Mouse (Mus musculus) brain, embryonic 18.5 days (tissue): Measurements from ENCODE around the gene Hsfy2.

Experiments
- DNase-seq: peaks from one replicate; pipeline ENCODE4 v3.0.0-alpha.2; 2012; ENCODE audit warnings: low read depth, low spot score

Gene Hsfy2

DNA sequence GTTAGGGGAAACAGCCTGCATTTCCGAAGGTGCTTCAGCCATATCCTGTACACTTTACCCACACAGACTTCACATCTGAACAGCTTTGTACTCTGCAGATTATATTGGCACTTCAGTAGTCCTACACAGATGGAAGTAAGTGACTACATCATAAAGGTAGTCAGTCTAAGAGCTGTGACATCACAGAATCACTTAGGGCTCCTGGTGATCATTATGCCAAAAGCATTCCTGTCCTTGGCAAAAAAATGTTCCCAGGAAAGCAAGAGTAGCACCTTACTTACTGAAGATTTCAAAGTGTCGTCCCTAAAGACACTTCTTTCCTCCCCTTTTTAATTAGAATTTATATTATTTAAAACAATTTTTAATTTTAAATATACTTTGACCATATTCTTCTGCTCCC lies at the start of gene Hsfy2:
Gene Hsfy2 (minus strand): TSS at position 101 of the 400 bp plus-strand sequence.
- DNase-seq = no peak

DNA sequence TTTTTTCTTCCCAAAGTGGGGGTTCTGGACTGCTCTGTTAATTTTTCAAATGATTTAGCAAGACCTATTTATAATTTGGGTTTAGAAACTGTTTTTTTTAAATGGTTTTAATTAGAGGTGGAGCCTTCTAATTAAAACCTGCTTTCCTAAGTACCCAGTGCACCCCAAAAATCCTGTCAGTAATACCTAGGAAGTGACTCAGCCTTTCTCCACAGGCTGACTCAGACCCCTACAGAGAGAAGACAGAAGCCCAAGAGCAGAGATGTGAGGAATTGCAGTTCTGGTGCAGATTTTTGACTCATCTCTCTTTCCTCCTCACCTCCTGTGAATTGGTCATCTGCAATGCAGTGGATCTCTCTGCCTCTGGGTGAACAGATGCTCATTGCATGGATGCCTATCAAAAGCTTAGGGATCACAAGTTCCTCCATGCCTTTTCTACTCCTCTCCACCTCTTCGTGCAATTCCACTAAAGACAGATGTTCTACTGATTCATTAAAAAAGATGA lies 47.9 kb upstream of the Hsfy2 start:
- no peak for DNase-seq

DNA sequence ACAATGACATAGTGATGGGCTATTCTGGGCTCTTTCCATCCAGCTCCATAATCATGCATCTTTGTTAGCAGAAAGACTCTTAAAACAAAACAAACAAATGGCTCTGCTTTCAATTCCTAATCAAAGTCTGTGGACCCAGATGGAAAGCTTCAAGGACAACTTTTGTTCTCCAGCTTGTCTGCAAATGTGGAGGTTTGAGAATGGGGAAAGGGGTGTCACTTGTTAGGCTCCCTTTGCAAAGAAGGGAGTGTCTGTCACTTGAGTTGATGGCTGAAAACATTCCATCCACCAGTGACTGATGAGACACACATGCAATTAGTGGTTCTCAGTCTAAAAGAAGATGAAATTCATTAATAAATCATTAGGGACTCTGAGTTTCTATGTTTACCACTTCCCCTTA lies 47.3 kb upstream of the Hsfy2 start:
- no peak for DNase-seq

DNA sequence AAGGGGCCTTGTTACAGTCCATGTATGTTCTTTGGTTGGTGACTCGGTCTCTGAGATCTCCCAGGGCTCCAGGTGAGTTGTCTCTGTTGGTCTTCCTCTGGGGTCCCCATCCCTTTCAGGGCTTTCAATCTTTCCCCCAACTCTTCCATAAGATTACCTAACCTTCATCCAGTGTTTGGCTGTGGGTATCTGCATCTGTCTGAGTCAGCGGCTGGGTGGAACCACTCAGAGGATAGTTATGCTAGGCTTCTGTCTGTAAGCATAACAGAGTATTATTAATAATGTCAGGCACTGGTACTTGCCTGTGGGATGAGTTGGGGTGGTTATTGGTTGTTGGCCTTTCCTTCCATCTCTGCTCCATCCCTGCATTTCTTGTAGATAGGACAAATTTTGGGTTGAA lies 44.0 kb upstream of the Hsfy2 start:
- no peak for DNase-seq

DNA sequence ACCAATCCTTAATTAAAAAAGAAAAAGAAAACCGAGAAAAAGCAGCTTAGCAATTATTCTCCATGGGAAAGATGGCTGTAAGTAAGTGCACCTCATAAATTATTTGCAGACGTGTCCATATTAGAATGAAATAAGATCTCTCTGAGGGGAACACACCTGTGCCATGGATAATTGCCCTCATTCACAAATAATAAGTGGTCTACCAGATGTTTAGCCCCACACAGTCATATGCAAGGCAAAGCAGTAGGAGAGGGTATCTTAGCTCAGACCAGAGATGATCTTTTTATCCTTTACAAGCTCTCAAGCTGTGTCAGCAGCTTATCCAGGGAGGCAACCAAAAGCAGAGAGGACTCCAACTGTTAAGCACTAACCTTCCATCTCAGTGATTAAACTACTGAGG lies 38.0 kb upstream of the Hsfy2 start:
- DNase-seq = no peak

DNA sequence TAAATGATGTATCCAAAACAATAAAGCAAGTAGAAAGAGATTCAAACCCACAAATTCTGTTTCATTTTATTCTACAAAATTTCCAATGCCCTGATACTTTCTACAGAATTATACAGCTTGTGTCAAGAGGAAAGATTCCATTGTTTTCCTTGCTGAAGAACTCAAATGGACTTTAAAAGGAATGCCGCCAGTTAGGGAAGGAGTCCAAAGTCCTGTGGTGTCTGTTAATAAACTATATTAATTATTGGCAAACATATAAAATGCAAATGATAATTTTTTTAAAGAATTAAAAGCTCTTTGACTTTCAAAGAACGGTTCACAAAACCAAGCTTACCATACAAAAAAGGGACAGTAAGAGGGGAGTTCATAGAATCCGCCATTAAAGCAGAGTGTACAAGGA lies 37.4 kb upstream of the Hsfy2 start:
- no peak for DNase-seq

DNA sequence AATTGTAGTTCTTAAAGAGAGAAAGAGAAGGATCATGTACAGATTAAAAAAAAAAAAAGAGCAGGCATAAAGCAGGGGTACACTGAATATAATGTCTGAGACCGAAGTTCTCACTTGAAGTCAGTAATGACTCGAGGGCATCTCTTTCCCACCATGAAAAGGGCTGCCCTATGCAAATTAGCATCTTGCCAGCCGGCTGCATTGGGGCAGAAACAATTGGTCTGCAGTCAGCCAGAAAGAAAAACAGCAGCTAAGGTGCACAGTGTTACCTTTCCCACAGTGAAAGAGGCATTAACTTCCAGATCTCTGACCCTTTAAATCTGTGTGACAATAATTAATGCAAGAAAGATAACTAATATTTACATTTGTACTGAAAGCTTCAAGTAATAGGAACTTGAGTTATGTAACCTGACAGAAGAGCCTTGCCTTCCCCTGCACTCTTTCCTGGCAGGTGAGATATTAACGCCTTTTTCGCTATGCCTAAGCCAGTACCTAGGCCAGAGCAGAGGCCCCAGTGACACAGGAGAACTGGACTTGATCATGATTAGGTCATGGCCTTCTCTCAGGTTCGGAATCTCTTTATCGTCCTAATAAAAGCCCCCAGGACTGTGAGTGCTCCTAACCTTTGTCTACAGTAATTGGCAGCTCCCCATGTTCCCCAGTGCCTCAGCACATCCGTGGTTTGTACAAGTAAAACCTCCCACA lies 34.2 kb upstream of the Hsfy2 start:
- DNase-seq = no peak

DNA sequence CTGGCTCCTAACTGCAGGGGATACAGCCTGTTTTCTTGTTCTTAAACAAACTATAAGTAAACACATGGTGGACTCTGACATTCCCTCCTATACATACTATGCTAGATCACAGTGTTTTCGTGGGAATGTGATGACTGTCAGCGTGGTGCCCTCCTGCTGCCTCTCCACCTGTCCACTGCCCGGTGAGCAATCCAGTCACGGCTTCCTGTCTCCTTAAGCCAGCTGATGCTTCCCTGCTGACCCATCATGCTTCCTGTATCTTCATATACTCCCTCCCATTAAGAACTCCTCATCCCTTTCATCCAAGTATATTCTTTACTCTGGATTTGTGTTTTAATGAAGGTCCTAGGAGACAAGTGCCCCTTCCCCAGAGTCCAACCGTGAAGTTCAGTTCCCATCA lies 33.3 kb upstream of the Hsfy2 start:
- DNase-seq = no peak

DNA sequence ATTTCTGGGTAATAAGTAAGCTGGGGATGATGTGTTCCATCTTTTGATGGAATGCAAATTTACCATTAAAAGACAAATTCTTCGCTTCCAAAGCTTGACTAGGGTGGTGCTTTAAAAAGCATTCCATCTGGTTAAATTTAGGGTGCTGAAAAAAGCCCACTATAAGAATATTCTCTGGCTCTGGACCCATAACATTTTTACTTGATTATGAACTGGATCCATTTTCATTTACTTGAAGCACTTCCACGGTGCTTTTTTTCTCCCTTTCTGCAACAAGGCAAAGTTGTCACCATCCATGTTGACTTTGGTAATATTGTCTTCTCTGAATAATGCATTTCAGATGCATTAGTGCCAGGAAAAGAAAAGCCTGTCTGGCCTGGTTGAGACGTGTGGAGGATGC lies 27.4 kb upstream of the Hsfy2 start:
- DNase-seq = no peak

DNA sequence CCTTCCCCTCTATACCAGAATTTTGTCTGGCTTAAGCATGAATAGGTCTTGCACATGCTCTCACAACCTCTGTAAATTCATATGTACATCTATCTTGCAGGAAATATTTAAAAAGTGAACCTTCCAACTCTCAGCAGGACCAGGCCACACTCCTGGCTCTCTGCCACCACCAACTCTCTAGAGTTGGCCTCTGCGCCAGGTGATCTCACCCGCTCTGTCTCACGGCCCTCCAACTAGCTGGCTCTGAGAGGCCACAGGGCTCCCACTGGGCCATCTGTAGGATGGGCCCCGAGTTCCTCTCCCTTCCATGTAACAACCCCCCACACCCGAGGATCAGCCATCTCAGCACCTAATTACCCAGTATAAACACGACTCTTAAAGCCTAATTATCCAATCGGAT lies 10.4 kb downstream of the Hsfy2 start:
- no peak for DNase-seq

DNA sequence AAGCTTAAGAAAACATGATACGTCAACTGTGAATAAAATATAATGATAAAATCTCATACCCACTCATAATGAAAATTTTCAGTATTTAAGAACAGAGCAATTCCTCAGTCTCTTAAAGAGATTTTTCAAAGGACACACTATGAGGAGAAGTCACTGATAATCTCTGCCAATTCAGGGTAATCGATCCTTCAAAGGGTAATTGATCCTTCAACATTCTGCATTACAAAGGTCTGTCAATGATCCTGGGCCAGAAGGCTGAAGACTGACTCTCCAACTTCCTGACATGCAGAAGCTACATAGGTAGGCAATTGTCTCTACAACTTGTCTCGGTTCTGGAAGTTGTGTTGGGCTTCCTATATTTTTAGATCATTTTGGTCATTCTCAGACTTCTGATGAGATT lies 12.9 kb downstream of the Hsfy2 start:
- DNase-seq = no peak

DNA sequence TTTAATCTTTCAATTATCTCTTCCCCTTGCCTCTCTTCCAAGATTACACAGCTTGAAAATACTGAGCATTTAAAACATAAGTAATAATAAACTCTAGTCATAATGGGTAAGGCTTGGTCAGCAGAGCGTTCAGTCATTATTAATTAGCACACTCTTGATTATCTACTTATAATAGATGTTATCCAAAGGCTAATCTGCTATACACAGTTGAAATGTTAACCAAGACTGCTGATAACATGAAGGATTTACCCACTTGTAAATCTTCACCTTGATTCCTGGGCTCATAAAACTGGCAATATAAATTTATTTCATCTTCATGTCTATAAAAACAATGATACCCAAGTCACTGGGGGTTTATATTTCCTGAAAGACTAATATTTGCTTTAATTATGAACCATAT lies 24.9 kb downstream of the Hsfy2 start:
- DNase-seq = no peak
